Mouse (Mus musculus) midbrain, embryonic 13.5 days (tissue): ENCODE results near the gene H2al1g. TPM values are rescaled to one million over a fixed set of nuclear protein-coding genes. Genes with fewer than 3 reads are reported as not detected.
"Not testable (repeated sequence)": the region's sequence is repeated elsewhere in the genome, so short reads cannot be mapped to it uniquely, and the experiment has no call there.

Experiments used
- ATAC-seq: fragments of 200-750 bp; cut with Nextera tagmentation; 2 replicates; pipeline ENCODE4 v1.8.0; 2017; ENCODE audit warnings: mild to moderate bottlenecking, moderate TSS enrichment, moderate library complexity
- H3K27ac ChIP-seq: fragments of 300-500 bp; sonication (generic); 2 replicates; pipeline ENCODE4 v1.5.1; 2015; ENCODE audit warnings: inconsistent platforms, mild to moderate bottlenecking, moderate library complexity
- H3K27me3 ChIP-seq: fragments of 300-500 bp; sonication (generic); 2 replicates; pipeline ENCODE4 v1.6.1; 2015; ENCODE audit warnings: mild to moderate bottlenecking, inconsistent platforms
- H3K36me3 ChIP-seq: fragments of 300-500 bp; sonication (generic); 2 replicates; pipeline ENCODE4 v1.6.1; 2015; ENCODE audit warnings: mild to moderate bottlenecking, inconsistent platforms
- H3K4me1 ChIP-seq: fragments of 300-500 bp; sonication (generic); replicated peaks from 2 replicates; pipeline ENCODE4 v1.6.1; 2015; ENCODE audit warnings: inconsistent platforms
- H3K4me2 ChIP-seq: fragments of 300-500 bp; sonication (generic); replicated peaks from 2 replicates; pipeline ENCODE4 v1.6.1; 2015; ENCODE audit warnings: moderate library complexity, mild to moderate bottlenecking, inconsistent platforms
- H3K4me3 ChIP-seq: fragments of 300-500 bp; sonication (generic); replicated peaks from 2 replicates; pipeline ENCODE4 v1.5.1; 2015; ENCODE audit warnings: mild to moderate bottlenecking, inconsistent platforms
- H3K9ac ChIP-seq: fragments of 300-500 bp; sonication (generic); replicated peaks from 2 replicates; pipeline ENCODE4 v1.6.1; 2015; ENCODE audit warnings: mild to moderate bottlenecking, inconsistent platforms
- H3K9me3 ChIP-seq: fragments of 300-500 bp; sonication (generic); 2 replicates; pipeline ENCODE4 v1.6.1; 2016; ENCODE audit warnings: mild to moderate bottlenecking, inconsistent platforms
- WGBS: fragments of 180-500 bp; shearing (Covaris S2); methylation state at CpG from one replicate; pipeline ENCODE4 v1.1.7; 2015; 5-methylcytosine and 5-hydroxymethylcytosine counted together
- polyA plus RNA-seq: library from polyadenylated mRNA; unstranded; fragments of >200 nt; fragmentation: Nextera tagmentation; extraction: Ambion mirVana; gene quantifications from 2 replicates; pipeline ENCODE4 v1.2.1, GENCODE M21; 2015

Gene H2al1g
- polyA plus RNA-seq, 1 experiment from 2014 or later = not detected

DNA sequence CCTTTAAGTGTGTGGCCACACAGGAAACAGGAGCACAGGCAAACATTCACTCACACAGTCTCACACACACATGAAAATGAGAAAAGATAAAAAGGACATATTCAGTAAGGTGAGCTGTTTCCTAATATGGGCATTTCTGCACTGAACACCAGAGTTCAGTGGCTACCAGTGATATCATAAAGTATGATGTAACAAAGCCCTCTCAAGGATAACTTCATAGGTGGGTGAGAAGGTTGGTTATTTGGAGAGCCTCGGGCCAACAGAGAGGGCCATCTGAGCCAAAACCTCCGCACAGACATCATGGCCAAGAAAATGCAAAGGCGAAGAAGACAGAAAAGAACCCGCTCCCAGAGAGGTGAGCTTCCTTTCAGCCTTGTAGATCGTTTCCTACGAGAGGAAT is 3.1 kb downstream of the H2al1g start, which contains the start of gene H2al1h:
Gene H2al1h (plus strand): TSS at position 301 of the 400 bp plus-strand sequence.
- H3K4me1 ChIP-seq, H3K9ac ChIP-seq, H3K27me3 ChIP-seq, ATAC-seq, H3K4me2 ChIP-seq, H3K4me3 ChIP-seq, H3K36me3 ChIP-seq, H3K9me3 ChIP-seq, H3K27ac ChIP-seq: not testable (repeated sequence)
- no CpG with 5 or more reads among the region's 6 CpGs for WGBS

DNA sequence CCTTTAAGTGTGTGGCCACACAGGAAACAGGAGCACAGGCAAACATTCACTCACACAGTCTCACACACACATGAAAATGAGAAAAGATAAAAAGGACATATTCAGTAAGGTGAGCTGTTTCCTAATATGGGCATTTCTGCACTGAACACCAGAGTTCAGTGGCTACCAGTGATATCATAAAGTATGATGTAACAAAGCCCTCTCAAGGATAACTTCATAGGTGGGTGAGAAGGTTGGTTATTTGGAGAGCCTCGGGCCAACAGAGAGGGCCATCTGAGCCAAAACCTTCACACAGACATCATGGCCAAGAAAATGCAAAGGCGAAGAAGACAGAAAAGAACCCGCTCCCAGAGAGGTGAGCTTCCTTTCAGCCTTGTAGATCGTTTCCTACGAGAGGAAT is 6.3 kb downstream of the H2al1g start, which contains the start of gene H2al1i:
Gene H2al1i (plus strand): TSS at position 301 of the 400 bp plus-strand sequence.
- H3K27ac ChIP-seq, H3K4me1 ChIP-seq, H3K4me3 ChIP-seq, H3K27me3 ChIP-seq, H3K4me2 ChIP-seq, H3K9ac ChIP-seq, ATAC-seq, H3K9me3 ChIP-seq, H3K36me3 ChIP-seq: not testable (repeated sequence)
- no CpG with 5 or more reads among the region's 5 CpGs for WGBS

DNA sequence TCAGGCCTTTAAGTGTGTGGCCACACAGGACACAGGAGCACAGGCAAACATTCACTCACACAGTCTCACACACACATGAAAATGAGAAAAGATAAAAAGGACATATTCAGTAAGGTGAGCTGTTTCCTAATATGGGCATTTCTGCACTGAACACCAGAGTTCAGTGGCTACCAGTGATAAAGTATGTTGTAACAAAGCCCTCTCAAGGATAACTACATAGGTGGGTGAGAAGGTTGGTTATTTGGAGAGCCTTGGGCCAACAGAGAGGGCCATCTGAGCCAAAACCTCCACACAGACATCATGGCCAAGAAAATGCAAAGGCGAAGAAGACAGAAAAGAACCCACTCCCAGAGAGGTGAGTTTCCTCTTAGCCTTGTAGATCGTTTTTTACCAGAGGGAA is 9.5 kb downstream of the H2al1g start, which contains the start of gene H2al1j:
Gene H2al1j (plus strand): TSS at position 301 of the 400 bp plus-strand sequence.
- H3K9me3 ChIP-seq, H3K27me3 ChIP-seq, ATAC-seq, H3K4me2 ChIP-seq, H3K27ac ChIP-seq, H3K36me3 ChIP-seq, H3K4me1 ChIP-seq, H3K9ac ChIP-seq, H3K4me3 ChIP-seq: not testable (repeated sequence)
- WGBS = 86% methylated on average over 2 of the region's 2 CpGs

DNA sequence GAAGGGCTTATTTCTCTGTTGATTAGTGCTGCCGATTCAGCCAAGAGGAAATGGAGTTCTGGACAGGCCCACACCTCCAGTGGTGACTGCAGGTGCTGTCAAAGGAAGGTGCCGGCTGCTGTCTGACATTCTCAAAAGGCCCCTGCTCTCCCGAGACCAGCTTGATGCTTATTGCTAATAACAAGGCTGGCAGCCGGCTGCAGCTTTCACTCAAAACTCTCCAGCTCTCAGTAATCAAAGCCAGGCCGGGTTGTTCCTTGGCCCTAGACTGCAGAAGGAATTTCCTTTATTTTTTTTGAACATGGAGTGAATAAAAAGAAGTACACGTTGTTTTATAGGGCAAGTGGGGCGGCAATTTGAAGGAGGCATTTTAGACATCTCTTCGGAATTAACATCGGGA is 27.7 kb downstream of the H2al1g start:
- no peak for ATAC-seq
- no peak overlapping the region for H3K9ac ChIP-seq
- H3K27me3 ChIP-seq = 0 out of 2 replicates have a peak, but pooled peaks cover 3% of the 10 kb centered on the region
- WGBS = 65% methylated on average over 9 of the region's 9 CpGs
- no peak overlapping the region for H3K27ac ChIP-seq
- no peaks in the 10 kb centered on the region for H3K36me3 ChIP-seq
- H3K4me1 ChIP-seq = no peaks in the 10 kb centered on the region
- no peak overlapping the region for H3K4me3 ChIP-seq
- no peaks in the 10 kb centered on the region for H3K9me3 ChIP-seq
- H3K4me2 ChIP-seq = no peak overlapping the region

DNA sequence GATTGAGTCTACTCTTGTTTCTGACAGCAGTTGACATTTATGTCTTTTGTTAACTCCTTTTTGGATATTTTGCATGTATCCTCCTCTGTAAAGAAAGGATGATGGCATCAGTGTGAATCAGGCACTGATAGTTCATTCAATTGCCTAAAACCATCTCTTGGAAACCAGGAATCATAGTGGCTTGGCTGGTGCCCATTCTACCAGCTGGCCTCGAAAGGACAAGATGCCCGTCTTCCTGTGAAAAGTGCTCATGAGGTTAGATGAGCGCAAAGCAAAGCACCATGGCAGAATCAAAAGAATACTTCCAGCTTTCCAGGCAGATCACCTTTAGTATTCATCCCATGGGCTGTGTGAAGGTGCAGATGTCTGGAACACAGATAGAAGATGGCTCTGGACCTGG is 28.7 kb downstream of the H2al1g start:
- 90% methylated on average over 3 of the region's 3 CpGs for WGBS
- Histone ChIP-seq H3K27ac (no peak overlapping the region), H3K36me3 (no peaks in the 10 kb centered on the region), H3K4me3 (no peak overlapping the region), H3K9ac (no peak overlapping the region), H3K9me3 (no peaks in the 10 kb centered on the region), H3K4me2 (no peak overlapping the region), H3K4me1 (no peaks in the 10 kb centered on the region), H3K27me3 (no peaks in the 10 kb centered on the region)
- no peak for ATAC-seq

DNA sequence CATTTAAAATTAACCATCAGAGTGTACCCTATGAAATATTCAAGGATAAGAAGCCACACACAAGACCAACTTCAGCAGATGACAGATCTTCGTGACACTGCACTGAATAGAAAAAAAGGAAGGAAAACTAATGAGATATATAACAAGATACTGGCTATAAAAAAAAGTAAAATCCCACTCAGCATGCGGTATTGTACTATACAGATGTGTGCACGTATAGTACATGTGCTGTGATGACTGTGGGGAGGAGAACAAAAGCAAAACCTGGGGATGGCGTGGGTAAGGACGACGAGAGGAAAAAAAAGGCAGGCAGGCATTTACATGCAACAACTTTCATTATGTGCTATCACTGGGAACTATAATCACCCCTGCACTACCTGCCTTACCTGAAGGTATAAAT is 42.8 kb downstream of the H2al1g start:
- no peaks in the 10 kb centered on the region for H3K36me3 ChIP-seq
- no peak overlapping the region for H3K4me2 ChIP-seq
- WGBS = 81% methylated on average over 6 of the region's 6 CpGs
- peaks cover 10% of the 10 kb centered on the region; the same call in 1 of the 2 replicates for H3K27me3 ChIP-seq
- no peaks in the 10 kb centered on the region for H3K9me3 ChIP-seq
- no peak overlapping the region for H3K4me3 ChIP-seq
- H3K27ac ChIP-seq = no peak overlapping the region
- H3K4me1 ChIP-seq = 0 out of 2 replicates have a peak, but pooled peaks cover 5% of the 10 kb centered on the region
- H3K9ac ChIP-seq = no peak overlapping the region
- no peak for ATAC-seq

DNA sequence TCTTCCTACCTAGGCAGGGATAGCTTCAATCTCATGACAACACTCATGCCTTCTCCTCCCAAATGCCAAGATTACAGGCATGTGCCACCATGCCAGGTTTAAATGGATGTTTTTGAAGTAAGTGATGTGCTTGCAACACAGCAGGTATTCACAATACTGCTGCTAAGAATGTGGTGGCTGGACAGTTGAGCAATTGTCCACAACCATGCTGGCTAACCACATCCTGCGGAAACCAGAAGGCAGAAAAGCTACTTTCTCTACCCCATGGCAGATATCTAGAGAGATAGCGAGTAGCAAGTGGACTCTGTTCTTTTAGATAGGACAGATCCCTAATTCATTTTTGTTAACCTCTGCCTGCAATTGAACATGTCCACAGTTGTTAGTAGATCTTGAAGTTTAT is 43.2 kb downstream of the H2al1g start:
- Histone ChIP-seq H3K4me1 (0 out of 2 replicates have a peak, but pooled peaks cover 5% of the 10 kb centered on the region), H3K36me3 (no peaks in the 10 kb centered on the region), H3K27me3 (peaks cover 6% of the 10 kb centered on the region; the same call in 1 of the 2 replicates), H3K9ac (no peak overlapping the region), H3K9me3 (no peaks in the 10 kb centered on the region), H3K4me3 (no peak overlapping the region), H3K4me2 (no peak overlapping the region), H3K27ac (no peak overlapping the region)
- WGBS = 96% methylated on average over 2 of the region's 2 CpGs
- ATAC-seq = no peak

DNA sequence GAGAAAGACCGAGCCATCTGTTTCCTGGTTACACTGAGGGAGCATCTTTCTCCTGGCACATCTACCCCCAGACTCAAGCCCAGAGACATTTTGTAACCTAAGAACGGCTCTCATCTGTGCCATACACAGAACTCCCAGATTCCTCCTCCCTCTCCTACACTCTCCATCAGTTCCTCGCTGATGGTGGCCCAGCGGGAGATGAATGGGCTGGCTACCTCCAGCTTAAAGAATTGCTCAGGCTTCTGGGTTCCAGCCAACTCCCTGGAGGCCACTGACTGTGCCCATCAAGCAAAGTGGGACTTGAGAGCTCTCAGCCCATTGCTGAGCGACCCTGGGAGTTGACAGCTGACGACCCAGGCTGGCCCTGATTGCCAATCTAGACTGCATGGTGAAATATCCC is 45.8 kb downstream of the H2al1g start:
- H3K36me3 ChIP-seq = no peaks in the 10 kb centered on the region
- 53% methylated on average over 6 of the region's 6 CpGs for WGBS
- H3K9me3 ChIP-seq = no peaks in the 10 kb centered on the region
- peak; percentile 45; the same call in 1 of the 2 replicates for ATAC-seq
- H3K9ac ChIP-seq = no peak overlapping the region
- no peak overlapping the region for H3K4me3 ChIP-seq
- no peak overlapping the region for H3K27ac ChIP-seq
- peaks cover 6% of the 10 kb centered on the region; the same call in 1 of the 2 replicates for H3K27me3 ChIP-seq
- no peak overlapping the region for H3K4me2 ChIP-seq
- H3K4me1 ChIP-seq = 0 out of 2 replicates have a peak, but pooled peaks cover 5% of the 10 kb centered on the region

DNA sequence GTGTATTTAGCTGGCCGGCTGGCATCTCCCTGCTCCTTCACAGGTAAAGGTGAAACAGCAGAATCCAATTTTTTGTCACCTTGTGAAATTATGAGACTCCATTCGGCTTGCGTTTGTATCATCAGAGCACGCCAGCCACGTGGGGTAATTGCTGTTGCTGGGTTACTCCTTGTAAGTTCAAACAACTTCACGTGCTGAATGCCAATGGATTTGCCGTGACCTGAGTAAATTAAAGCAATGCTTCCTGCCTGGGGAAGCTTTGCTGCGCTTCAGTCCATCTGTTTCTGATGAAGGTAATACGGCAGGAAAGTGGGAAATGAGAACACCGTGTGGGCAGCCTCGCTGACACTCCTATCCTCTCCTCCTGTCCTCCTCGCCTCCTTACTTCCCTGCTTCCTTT is 47.1 kb downstream of the H2al1g start:
- Histone ChIP-seq H3K9ac (no peak overlapping the region), H3K4me2 (no peak overlapping the region), H3K4me3 (no peak overlapping the region), H3K4me1 (0 out of 2 replicates have a peak, but pooled peaks cover 5% of the 10 kb centered on the region), H3K9me3 (no peaks in the 10 kb centered on the region), H3K27me3 (peaks cover 3% of the 10 kb centered on the region; the same call in 1 of the 2 replicates), H3K36me3 (no peaks in the 10 kb centered on the region), H3K27ac (no peak overlapping the region)
- no peak for ATAC-seq
- 58% methylated on average over 12 of the region's 12 CpGs for WGBS

Other genes starting within 250 kb of the H2al1g start
- gene H2al1a, start 19.0 kb upstream of the H2al1g start, polyA plus RNA-seq = not detected in 2 replicates
- not detected in 2 replicates for gene H2al1b, start 15.8 kb upstream of the H2al1g start, polyA plus RNA-seq
- gene H2al1c, start 12.6 kb upstream of the H2al1g start, polyA plus RNA-seq = not detected in 2 replicates
- gene H2al1d, start 9.4 kb upstream of the H2al1g start, polyA plus RNA-seq = not detected in 2 replicates
- not detected in 2 replicates for gene H2al1e, start 6.3 kb upstream of the H2al1g start, polyA plus RNA-seq
- not detected in 2 replicates for gene H2al1f, start 3.1 kb upstream of the H2al1g start, polyA plus RNA-seq
- not detected in 2 replicates for gene H2al1h, start 3.2 kb downstream of the H2al1g start, polyA plus RNA-seq
- not detected in 2 replicates for gene H2al1i, start 6.4 kb downstream of the H2al1g start, polyA plus RNA-seq
- not detected in 2 replicates for gene H2al1j, start 9.6 kb downstream of the H2al1g start, polyA plus RNA-seq